Mouse (Mus musculus): ENCODE measurements around the gene Theg.

DNA sequence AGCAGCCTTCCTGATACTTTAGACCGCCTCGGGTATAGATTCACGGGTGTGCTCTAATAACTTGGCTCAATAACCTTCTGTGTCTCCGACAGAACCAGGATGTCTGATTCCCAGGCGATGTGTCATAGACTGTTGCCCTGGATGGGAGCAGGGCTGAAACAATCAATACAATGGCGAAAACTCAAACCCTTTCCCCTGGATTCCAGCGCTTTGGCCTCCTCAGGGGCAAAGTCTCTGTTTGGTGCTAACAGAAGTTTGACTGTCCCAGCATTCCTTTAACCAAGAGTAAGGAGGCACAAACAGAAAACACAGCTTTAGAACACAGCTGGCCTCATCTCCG, 8.4 kb upstream of the Theg start:
- no peak for TF ChIP-seq CTCF (conservative IDR thresholded peaks at IDR 0.05; ENCODE audit: low read length)
- no peak for TF ChIP-seq POU5F1 (IDR thresholded peaks at IDR 0.05; ENCODE audit: borderline replicate concordance, low read length)
- no peak for TF ChIP-seq NANOG (IDR thresholded peaks at IDR 0.05; ENCODE audit: borderline replicate concordance, low read length)
